Mouse (Mus musculus) forebrain, embryonic 12.5 days (tissue): ENCODE results near the gene Ptafr. TPM values are rescaled to one million over a fixed set of nuclear protein-coding genes. Genes with fewer than 3 reads are reported as not detected.
"Not testable (repeated sequence)": the region's sequence is repeated elsewhere in the genome, so short reads cannot be mapped to it uniquely, and the experiment has no call there.

Experiments
- ATAC-seq: fragments of 200-750 bp; cut with Nextera tagmentation; 2 replicates; pipeline ENCODE4 v1.8.0; 2017; ENCODE audit warnings: moderate TSS enrichment; ENCODE audit not compliant: low FRiP score
- H3K27ac ChIP-seq: fragments of 300-500 bp; sonication (generic); 2 replicates; pipeline ENCODE4 v1.5.1; 2016; ENCODE audit warnings: mild to moderate bottlenecking
- H3K27me3 ChIP-seq: fragments of 300-500 bp; sonication (generic); 2 replicates; pipeline ENCODE4 v1.6.1; 2016; ENCODE audit warnings: mild to moderate bottlenecking
- H3K36me3 ChIP-seq: fragments of 300-500 bp; sonication (generic); replicated peaks from 2 replicates; pipeline ENCODE4 v1.6.1; 2016; ENCODE audit warnings: mild to moderate bottlenecking
- H3K4me1 ChIP-seq: fragments of 300-500 bp; sonication (generic); 2 replicates; pipeline ENCODE4 v1.6.1; 2016
- H3K4me2 ChIP-seq: fragments of 300-500 bp; sonication (generic); 2 replicates; pipeline ENCODE4 v1.6.1; 2016; ENCODE audit warnings: mild to moderate bottlenecking, moderate library complexity
- H3K4me3 ChIP-seq: fragments of 300-500 bp; sonication (generic); replicated peaks from 2 replicates; pipeline ENCODE4 v1.5.1; 2016; ENCODE audit warnings: mild to moderate bottlenecking
- H3K9ac ChIP-seq: fragments of 300-500 bp; sonication (generic); 2 replicates; pipeline ENCODE4 v1.6.1; 2016; ENCODE audit warnings: mild to moderate bottlenecking
- H3K9me3 ChIP-seq: fragments of 300-500 bp; sonication (generic); 2 replicates; pipeline ENCODE4 v1.6.1; 2016
- whole genome bisulfite sequencing: fragments of 180-500 bp; shearing (Covaris S2); methylation state at CpG from one replicate; pipeline ENCODE4 v1.1.7; 2016; 5-methylcytosine and 5-hydroxymethylcytosine counted together
- polyA plus RNA-seq: library from polyadenylated mRNA; unstranded; fragments of >200 nt; fragmentation: Nextera tagmentation; extraction: Ambion mirVana; gene quantifications from 2 replicates; pipeline ENCODE4 v1.2.1, GENCODE M21; 2016

Ptafr gene
- polyA plus RNA-seq, 1 experiment from 2014 or later, result 0.45 TPM

- Histone ChIP-seq H3K27me3 (no peaks in the 10 kb centered on the region), H3K4me3 (no peak overlapping the region), H3K27ac (no peak overlapping the region), H3K4me2 (no peak overlapping the region), H3K9ac (no peak overlapping the region), H3K9me3 (no peaks in the 10 kb centered on the region), H3K36me3 (no peaks in the 10 kb centered on the region), H3K4me1 (no peaks in the 10 kb centered on the region)
- ATAC-seq, result no peak
- WGBS, result 86% methylated on average over 6 of the region's 6 CpGs
These were observed 36.6 kb downstream of the Ptafr start for GRCm38 (mm10) chr4:132600465-132600864.

- not testable (repeated sequence) for H3K27ac ChIP-seq, H3K36me3 ChIP-seq, H3K4me1 ChIP-seq, H3K4me2 ChIP-seq, H3K9ac ChIP-seq, ATAC-seq, H3K4me3 ChIP-seq, H3K9me3 ChIP-seq, H3K27me3 ChIP-seq
- WGBS, result 91% methylated on average over 4 of the region's 5 CpGs
These were observed 37.4 kb downstream of the Ptafr start for GRCm38 (mm10) chr4:132601242-132601641.

- Histone ChIP-seq H3K36me3 (no peaks in the 10 kb centered on the region), H3K4me3 (no peak overlapping the region), H3K9me3 (no peaks in the 10 kb centered on the region), H3K27ac (no peak overlapping the region), H3K4me2 (no peak overlapping the region), H3K9ac (no peak overlapping the region), H3K4me1 (no peaks in the 10 kb centered on the region), H3K27me3 (no peaks in the 10 kb centered on the region)
- 80% methylated on average over 4 of the region's 4 CpGs for WGBS
- ATAC-seq, result no peak
These were observed 39.6 kb downstream of the Ptafr start for GRCm38 (mm10) chr4:132603468-132603867.

- WGBS, result 78% methylated on average over 5 of the region's 5 CpGs
- no peak overlapping the region for H3K27ac ChIP-seq
- H3K9ac ChIP-seq, result no peak overlapping the region
- no peak overlapping the region for H3K4me3 ChIP-seq
- no peaks in the 10 kb centered on the region for H3K4me1 ChIP-seq
- no peaks in the 10 kb centered on the region for H3K27me3 ChIP-seq
- H3K4me2 ChIP-seq, result no peak overlapping the region
- H3K36me3 ChIP-seq, result no peaks in the 10 kb centered on the region
- H3K9me3 ChIP-seq, result no peaks in the 10 kb centered on the region
- no peak for ATAC-seq
These were observed 41.9 kb downstream of the Ptafr start for GRCm38 (mm10) chr4:132605816-132606215.

GRCm38 (mm10) chr4:132608147-132608546 is 44.3 kb downstream of the Ptafr start:
- no peak overlapping the region for H3K4me2 ChIP-seq
- no peak overlapping the region for H3K27ac ChIP-seq
- no peak overlapping the region for H3K4me3 ChIP-seq
- H3K9ac ChIP-seq, result no peak overlapping the region
- whole genome bisulfite sequencing, result 63% methylated on average over 4 of the region's 4 CpGs
- H3K36me3 ChIP-seq, result no peaks in the 10 kb centered on the region
- no peaks in the 10 kb centered on the region for H3K9me3 ChIP-seq
- H3K4me1 ChIP-seq, result no peaks in the 10 kb centered on the region
- H3K27me3 ChIP-seq, result no peaks in the 10 kb centered on the region
- no peak for ATAC-seq

GRCm38 (mm10) chr4:132610301-132610984 is 46.6 kb downstream of the Ptafr start:
- WGBS, result 83% methylated on average over 3 of the region's 3 CpGs
- no peak for ATAC-seq
- H3K9me3 ChIP-seq, result 0 out of 2 replicates have a peak, but pooled peaks cover 10% of the 10 kb centered on the region
- no peaks in the 10 kb centered on the region for H3K27me3 ChIP-seq
- H3K27ac ChIP-seq, result no peak overlapping the region
- no peaks in the 10 kb centered on the region for H3K4me1 ChIP-seq
- H3K4me2 ChIP-seq, result no peak overlapping the region
- H3K4me3 ChIP-seq, result no peak overlapping the region
- no peak overlapping the region for H3K9ac ChIP-seq
- no peaks in the 10 kb centered on the region for H3K36me3 ChIP-seq

- H3K4me3 ChIP-seq, result no peak overlapping the region
- 0 out of 2 replicates have a peak, but pooled peaks cover 11% of the 10 kb centered on the region for H3K9me3 ChIP-seq
- no peak overlapping the region for H3K27ac ChIP-seq
- no peak for ATAC-seq
- H3K36me3 ChIP-seq, result no peaks in the 10 kb centered on the region
- no peaks in the 10 kb centered on the region for H3K4me1 ChIP-seq
- H3K27me3 ChIP-seq, result no peaks in the 10 kb centered on the region
- WGBS, result 88% methylated on average over 8 of the region's 8 CpGs
- no peak overlapping the region for H3K4me2 ChIP-seq
- H3K9ac ChIP-seq, result no peak overlapping the region
These were observed 47.5 kb downstream of the Ptafr start for GRCm38 (mm10) chr4:132611320-132611719.

- Histone ChIP-seq H3K27me3 (no peaks in the 10 kb centered on the region), H3K27ac (no peak overlapping the region), H3K9me3 (0 out of 2 replicates have a peak, but pooled peaks cover 11% of the 10 kb centered on the region), H3K36me3 (no peaks in the 10 kb centered on the region), H3K4me2 (no peak overlapping the region), H3K9ac (no peak overlapping the region), H3K4me1 (no peaks in the 10 kb centered on the region), H3K4me3 (no peak overlapping the region)
- ATAC-seq, result no peak
- 85% methylated on average over 6 of the region's 6 CpGs for WGBS
These were observed 54.0 kb downstream of the Ptafr start for GRCm38 (mm10) chr4:132617873-132618272.

GRCm38 (mm10) chr4:132618850-132619375 is 55.0 kb downstream of the Ptafr start:
- Histone ChIP-seq H3K4me2 (no peak overlapping the region), H3K9ac (no peak overlapping the region), H3K9me3 (0 out of 2 replicates have a peak, but pooled peaks cover 11% of the 10 kb centered on the region), H3K36me3 (no peaks in the 10 kb centered on the region), H3K27ac (no peak overlapping the region), H3K4me3 (no peak overlapping the region), H3K4me1 (no peaks in the 10 kb centered on the region), H3K27me3 (no peaks in the 10 kb centered on the region)
- WGBS, result 89% methylated on average over 10 of the region's 10 CpGs
- no peak for ATAC-seq

- no peak overlapping the region for H3K9ac ChIP-seq
- WGBS, result 91% methylated on average over 4 of the region's 4 CpGs
- 0 out of 2 replicates have a peak, but pooled peaks cover 4% of the 10 kb centered on the region for H3K9me3 ChIP-seq
- H3K4me1 ChIP-seq, result no peaks in the 10 kb centered on the region
- H3K4me3 ChIP-seq, result no peak overlapping the region
- H3K36me3 ChIP-seq, result no peaks in the 10 kb centered on the region
- ATAC-seq, result no peak
- no peak overlapping the region for H3K27ac ChIP-seq
- H3K27me3 ChIP-seq, result no peaks in the 10 kb centered on the region
- H3K4me2 ChIP-seq, result no peak overlapping the region
These were observed 56.3 kb downstream of the Ptafr start for GRCm38 (mm10) chr4:132620134-132620533.

- Histone ChIP-seq H3K27ac (no peak overlapping the region), H3K4me3 (no peak overlapping the region), H3K9ac (no peak overlapping the region), H3K27me3 (no peaks in the 10 kb centered on the region), H3K4me2 (no peak overlapping the region), H3K4me1 (no peaks in the 10 kb centered on the region), H3K36me3 (no peaks in the 10 kb centered on the region), H3K9me3 (no peaks in the 10 kb centered on the region)
- 80% methylated on average over 7 of the region's 7 CpGs for WGBS
- ATAC-seq, result no peak
These were observed 57.6 kb downstream of the Ptafr start for GRCm38 (mm10) chr4:132621287-132622068.

- Histone ChIP-seq H3K27me3 (no peaks in the 10 kb centered on the region), H3K36me3 (no peaks in the 10 kb centered on the region), H3K4me2 (no peak overlapping the region), H3K9ac (no peak overlapping the region), H3K9me3 (no peaks in the 10 kb centered on the region), H3K4me1 (no peaks in the 10 kb centered on the region), H3K27ac (no peak overlapping the region), H3K4me3 (no peak overlapping the region)
- WGBS, result 86% methylated on average over 5 of the region's 5 CpGs
- no peak for ATAC-seq
These were observed 60.3 kb downstream of the Ptafr start for GRCm38 (mm10) chr4:132624034-132624657.
